Mouse (Mus musculus) megakaryocyte, adult 5-6 weeks (primary cell): ENCODE measurements around the gene Ppp2r5a. TPM values are rescaled to one million over a fixed set of nuclear protein-coding genes. Genes with fewer than 3 reads are reported as not detected.

Source experiments
- ATAC-seq: 2 replicates; pipeline ENCODE4 v1.8.0; 2016; ENCODE audit warnings: mild to moderate bottlenecking, inconsistent platforms; ENCODE audit not compliant: poor library complexity, severe bottlenecking
- total RNA-seq, 2 experiments: library from RNA; stranded (forward) in 1 of 2; stranded (reverse) in 1 of 2; fragments of 153-499, 151-499 nt in 1 of 2; fragments of 221-1000, 200-1000 nt in 1 of 2; gene quantifications; 2 replicates each; pipeline versions ENCODE4 v1.2.3 to v1.2.4; 2015 to 2017

The Ppp2r5a gene
- total RNA-seq, 2 experiments from 2014 or later = 372 to 428 TPM

- ATAC-seq = no peak
These were observed 18.2 kb downstream of the Ppp2r5a start for GRCm38 (mm10) chr1:191384786-191385430.

GRCm38 (mm10) chr1:191381955-191382736 lies 20.9 kb downstream of the Ppp2r5a start:
- ATAC-seq = no peak; the same call in 1 of the 2 replicates

GRCm38 (mm10) chr1:191380843-191381242 lies 22.2 kb downstream of the Ppp2r5a start:
- ATAC-seq = no peak

GRCm38 (mm10) chr1:191378080-191378479 lies 25.0 kb downstream of the Ppp2r5a start:
- no peak for ATAC-seq

GRCm38 (mm10) chr1:191375644-191375998 lies 27.5 kb downstream of the Ppp2r5a start:
- no peak for ATAC-seq

GRCm38 (mm10) chr1:191374993-191375643 lies 28.0 kb downstream of the Ppp2r5a start:
- ATAC-seq = no peak

GRCm38 (mm10) chr1:191369140-191369539 lies 33.9 kb downstream of the Ppp2r5a start:
- no peak for ATAC-seq

GRCm38 (mm10) chr1:191368193-191368592 lies 34.9 kb downstream of the Ppp2r5a start:
- ATAC-seq = no peak

- ATAC-seq = peak; percentile 84
These were observed 38.6 kb downstream of the Ppp2r5a start for GRCm38 (mm10) chr1:191364477-191364876.

GRCm38 (mm10) chr1:191362412-191362811 lies 40.7 kb downstream of the Ppp2r5a start:
- ATAC-seq = no peak

GRCm38 (mm10) chr1:191359478-191359877 lies 43.6 kb downstream of the Ppp2r5a start:
- no peak for ATAC-seq

GRCm38 (mm10) chr1:191356936-191357335 lies 46.1 kb downstream of the Ppp2r5a start:
- ATAC-seq = no peak

GRCm38 (mm10) chr1:191353836-191354235 lies 49.2 kb downstream of the Ppp2r5a start:
- ATAC-seq = no peak

GRCm38 (mm10) chr1:191352786-191353488 lies 50.1 kb downstream of the Ppp2r5a start:
- ATAC-seq = peak; percentile 42

- ATAC-seq = no peak
These were observed 52.7 kb downstream of the Ppp2r5a start for GRCm38 (mm10) chr1:191350355-191350754.

GRCm38 (mm10) chr1:191349486-191350037 lies 53.5 kb downstream of the Ppp2r5a start:
- no peak for ATAC-seq

GRCm38 (mm10) chr1:191348996-191349395 lies 54.1 kb downstream of the Ppp2r5a start:
- ATAC-seq = no peak

- ATAC-seq = no peak
These were observed 54.5 kb downstream of the Ppp2r5a start for GRCm38 (mm10) chr1:191348592-191348991.

GRCm38 (mm10) chr1:191347602-191348001 lies 55.5 kb downstream of the Ppp2r5a start:
- no peak for ATAC-seq

GRCm38 (mm10) chr1:191340530-191340929 lies 62.5 kb downstream of the Ppp2r5a start:
- no peak for ATAC-seq

GRCm38 (mm10) chr1:191339876-191340275 lies 63.2 kb downstream of the Ppp2r5a start:
- no peak for ATAC-seq
